Mouse (Mus musculus) B cell, adult (primary cell): ENCODE data around the gene Best2. TPM values are rescaled to one million over a fixed set of nuclear protein-coding genes. Genes with fewer than 3 reads are reported as not detected.

ENCODE experiments used
- total RNA-seq: library from RNA; stranded (reverse); gene quantifications from 4 replicates; pipeline ENCODE4 v1.2.4, GENCODE M21; 2023; ENCODE audit not compliant: inconsistent age

Best2 gene
- 0.32 TPM in 1 of 4 replicates, not detected in the others for total RNA-seq

DNA sequence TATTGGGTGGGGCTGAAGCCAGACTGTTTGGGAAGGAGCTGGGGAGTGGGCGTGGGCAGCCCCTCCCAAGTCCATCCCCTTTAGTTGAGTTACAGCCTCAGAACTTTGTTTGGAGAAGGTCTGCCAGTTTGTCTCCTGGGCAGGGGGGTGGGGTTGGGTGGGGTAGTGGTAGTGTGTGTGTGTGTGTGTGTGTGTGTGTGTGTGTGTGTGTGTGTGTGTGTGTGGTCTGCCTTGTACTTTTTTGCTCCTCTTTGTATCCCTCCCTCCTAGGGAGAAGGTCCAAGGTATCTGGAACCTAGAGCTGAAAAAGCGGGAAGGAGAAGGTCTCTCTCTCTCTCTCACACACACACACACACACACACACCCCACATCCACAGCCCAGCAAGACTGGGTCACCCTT lies at the start of gene Best2:
Gene Best2, minus strand, starts transcription at position 101 of the 400 bp plus-strand sequence.

DNA sequence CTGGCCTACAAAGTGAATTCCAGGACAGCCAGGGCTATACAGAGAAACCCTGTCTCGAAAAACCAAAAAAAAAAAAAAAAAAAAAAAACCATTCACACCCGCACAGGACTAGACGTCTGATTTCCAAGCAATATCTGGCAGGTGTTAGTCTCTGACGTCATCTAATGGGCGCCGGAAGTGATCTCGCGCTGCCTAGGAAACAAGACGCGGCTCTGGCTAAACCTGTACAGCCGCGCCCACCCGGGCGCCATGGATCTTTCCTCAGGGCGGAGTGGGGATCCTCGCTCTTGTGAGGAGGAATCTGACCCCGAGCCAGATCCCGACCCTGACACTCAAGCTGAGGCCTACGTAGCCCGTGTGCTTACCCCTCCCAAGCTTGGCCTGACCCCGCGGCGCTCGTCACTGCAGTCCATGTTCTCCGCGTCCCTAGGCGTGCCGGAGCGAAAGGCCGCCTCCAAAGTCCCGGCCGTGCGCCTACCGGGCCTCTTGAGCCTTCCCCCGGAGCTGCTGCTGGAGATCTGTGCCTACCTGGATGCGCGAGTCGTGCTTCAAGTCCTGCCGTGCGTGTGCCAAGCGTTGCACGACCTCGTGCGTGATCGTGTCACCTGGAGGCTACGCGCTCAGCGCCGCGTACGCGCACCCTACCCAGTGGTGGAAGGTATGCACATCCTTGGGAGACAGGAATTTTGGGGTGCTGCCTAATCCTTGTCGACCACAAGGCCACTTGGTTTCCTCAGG lies 45.7 kb upstream of the Best2 start, which contains the start of gene Fbxw9:
Gene Fbxw9, plus strand, starts transcription at position 177 of the 738 bp plus-strand sequence.

DNA sequence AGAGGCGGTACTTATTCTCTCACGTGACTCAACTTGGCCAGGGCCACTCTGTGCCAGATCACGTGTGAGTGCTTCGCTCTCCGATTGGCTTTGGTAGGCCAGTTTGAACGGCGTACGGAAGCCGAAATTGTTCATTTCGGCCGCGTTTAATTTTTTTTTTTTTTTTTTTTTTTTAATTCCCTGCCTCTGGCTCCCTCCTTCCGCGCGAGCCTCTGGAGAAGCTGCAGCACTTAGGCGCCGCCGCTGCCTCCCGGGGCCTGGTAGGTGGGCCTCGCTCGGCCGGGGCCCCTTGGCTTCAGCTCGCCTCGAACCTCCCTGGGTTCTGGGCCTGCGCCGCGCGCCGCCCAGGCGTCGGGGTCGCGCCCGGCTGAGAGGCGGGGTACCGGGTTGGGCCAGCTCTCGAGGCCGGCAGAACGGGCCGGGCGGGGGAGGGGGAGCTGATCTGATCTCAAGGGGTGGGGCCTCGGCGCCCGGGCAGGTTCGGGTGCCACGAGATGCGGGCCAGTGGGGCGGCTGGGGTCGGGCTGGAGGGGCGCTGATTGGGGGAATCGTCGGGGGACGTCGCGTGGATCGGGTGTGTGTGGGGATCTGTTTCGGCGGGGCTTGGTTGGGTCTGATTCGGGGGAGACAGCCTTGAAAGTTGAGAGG lies 22.5 kb upstream of the Best2 start, which contains the start of gene Tnpo2:
Gene Tnpo2, plus strand, starts transcription at position 198 of the 648 bp plus-strand sequence.

DNA sequence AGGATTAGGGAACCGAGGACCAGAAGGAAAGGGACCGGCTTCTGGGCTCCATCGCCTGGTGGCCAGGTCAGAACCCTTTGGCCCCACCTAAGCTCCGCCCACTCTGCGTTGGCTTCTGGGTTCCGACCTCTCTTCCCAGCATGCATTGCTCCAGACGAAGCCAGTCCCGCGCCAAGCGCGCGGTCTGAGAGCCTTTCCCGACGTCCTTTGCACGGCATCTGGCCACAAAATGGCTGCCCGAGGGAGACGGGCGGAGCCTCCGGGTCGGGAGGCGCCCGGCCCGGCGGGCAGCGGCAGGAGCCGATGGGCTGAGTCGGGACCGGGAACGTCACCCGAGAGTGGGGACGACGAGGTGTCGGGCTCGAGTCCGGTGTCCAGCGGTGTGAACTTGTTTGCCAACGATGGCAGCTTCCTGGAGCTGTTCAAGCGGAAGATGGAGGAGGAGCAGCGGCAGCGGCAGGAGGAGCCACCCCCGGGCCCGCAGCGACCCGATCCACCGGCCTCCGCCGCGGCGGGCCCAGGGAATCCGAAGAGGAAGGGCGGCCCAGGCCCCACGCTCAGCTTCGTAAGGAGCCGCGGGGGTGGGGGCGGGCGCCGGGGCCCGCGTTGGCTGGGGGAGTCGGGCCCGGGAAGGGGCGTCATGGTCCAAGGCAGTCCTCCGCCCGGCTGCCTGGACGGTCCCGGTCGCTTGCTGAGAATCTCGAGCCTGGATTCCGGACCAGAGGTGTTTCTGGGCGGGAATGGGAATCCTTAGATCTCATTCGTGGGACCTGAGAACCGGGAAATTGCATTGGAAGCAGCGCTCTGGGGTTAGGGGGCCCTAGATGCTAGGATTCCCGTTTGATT lies 12.6 kb upstream of the Best2 start, which contains the start of gene Trir:
Gene Trir, plus strand, starts transcription at position 154 of the 846 bp plus-strand sequence.

DNA sequence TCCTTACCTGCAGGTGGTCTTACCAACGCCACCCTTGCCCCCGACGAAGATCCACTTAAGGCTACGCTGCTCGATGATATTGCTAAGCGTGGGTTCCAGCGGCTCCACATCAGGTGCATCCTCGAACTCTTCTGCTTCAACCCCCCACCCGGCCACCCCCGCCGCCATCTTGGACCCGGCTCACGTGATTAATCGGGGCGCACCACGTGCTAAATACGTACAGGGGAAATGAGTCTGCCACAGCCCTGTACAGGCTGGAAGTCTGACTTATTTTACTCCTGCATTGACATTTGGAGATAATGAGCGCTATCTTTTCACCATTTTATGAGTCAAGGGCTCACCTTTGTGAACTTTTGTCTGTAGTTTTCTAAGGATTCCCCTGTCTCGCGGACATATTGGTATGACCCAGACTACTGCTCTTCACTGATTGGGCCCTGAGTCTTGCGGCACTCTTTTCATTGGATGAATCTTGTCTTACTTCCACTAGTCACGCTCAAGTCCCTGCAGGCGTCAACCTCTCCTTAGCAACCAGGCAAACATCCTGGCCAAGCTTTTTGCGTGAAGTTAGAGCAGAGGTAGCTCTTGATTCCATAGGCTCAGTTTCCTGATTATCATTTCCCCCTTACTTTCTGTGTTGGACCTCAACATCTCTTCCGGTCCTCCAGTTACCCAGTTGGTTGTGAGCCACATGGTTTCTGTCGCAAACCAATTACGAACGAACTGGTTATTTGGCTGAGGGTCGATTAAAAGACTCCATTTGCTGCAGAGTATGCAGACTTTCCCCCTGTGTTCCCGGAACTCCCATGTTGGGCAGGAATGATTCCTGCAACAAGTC lies 11.0 kb upstream of the Best2 start, which contains the start of gene Asna1:
Gene Asna1, minus strand, starts transcription at position 184 of the 835 bp plus-strand sequence.

DNA sequence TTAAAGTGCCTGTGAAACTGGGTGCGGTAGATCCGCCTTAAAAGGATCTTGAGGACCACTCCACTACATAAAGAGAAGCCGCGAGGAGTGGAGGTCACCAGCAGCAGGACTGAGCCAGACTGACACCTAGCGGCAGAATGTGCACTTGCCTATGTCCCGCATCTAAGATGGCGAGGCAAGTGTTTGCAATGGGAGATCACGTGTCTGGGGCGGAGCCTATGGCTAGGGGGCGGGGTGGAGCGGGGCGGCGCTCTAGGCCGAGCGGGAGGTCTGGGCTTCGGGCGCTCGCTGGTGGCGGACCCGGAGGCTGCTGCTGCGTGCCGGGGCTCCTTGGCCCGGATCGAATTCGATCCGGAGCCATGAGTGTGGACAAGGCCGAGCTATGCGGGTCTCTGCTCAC lies 24.0 kb downstream of the Best2 start, which contains the start of gene Hook2:
Gene Hook2, plus strand, starts transcription at position 255 of the 400 bp plus-strand sequence.

DNA sequence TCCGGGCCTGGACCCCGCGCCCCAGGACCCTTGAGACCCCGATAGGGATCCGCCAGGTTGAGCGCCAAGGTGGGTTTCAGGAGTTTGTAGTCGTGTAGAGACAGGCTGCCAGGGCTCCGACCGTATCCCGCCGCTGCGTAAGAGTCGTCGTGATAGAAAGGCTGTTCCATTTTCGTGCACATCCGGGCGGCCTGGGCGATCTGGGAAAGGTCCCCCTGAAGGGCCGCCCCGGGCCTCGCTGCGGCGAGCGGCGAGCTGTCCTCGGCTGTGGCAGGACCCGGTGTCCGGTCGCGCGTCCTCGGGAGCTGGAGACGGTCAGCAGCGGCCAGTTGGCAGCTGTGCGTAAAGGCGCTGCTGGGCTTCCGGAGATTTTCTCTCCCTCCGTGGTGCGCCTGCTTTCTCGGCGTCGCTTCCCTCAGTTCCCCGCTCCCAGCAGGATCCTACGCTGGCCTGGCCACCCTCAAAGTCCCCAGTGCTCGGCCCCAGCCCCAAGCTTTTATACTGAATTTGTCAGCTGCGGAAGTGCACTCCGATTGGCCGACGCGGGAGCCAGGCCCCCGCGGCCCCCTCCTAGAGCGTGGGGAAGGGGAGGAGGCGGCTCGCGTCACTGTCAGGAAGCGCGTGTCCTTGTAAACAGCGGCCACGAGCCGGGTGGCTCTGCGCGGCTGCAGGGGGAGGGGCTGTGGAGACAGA lies 35.9 kb downstream of the Best2 start, which contains the start of gene Junb:
Gene Junb, minus strand, starts transcription at position 471 of the 693 bp plus-strand sequence.

DNA sequence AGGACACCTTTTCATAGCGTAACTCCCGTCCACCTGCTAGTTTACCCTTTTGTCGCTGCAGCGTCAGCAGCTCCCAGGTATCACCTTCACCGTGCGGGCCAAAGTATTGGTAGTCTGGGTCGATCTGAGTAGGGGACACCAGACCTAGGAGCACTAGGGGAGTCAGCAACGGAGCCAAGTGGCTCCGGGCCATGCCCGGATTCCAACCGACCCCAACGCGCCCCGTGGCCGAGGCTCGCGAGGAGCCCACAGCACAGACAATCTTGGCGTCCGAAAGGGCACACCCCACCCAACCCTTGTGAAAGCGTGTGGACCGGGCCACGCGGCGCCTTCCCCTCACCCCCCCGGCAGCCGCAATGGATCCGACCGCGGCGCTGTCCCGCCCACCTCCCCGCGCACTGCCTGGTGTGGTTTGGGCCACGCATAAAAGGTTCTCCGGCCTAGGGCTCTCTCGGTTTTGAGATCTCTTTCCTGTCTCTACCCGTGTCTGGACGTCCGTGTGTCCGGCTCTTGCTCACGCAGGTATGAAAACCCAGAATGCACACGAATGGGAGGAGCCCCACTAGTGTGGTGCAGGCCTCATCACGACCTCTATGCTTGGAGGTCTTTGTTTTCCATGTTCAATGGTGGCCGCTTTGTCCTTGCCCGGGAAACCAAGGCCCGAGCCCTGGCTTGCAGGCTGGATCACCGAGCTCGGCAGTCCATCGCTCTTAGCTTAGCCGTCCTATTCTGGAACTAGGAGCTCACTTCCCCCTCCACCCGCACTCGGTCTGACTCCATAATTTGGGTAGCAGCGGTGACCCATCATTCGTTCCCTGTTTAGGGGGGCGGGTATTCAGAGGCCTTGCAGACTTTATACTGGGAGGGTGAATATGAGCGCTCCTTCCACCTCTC lies 44.8 kb downstream of the Best2 start, which contains the start of the genes Gm49661, Prdx2 and Rnaseh2a:
Gene Gm49661, minus strand, starts transcription at position 193 of the 894 bp plus-strand sequence.
Gene Prdx2, plus strand, starts transcription at position 347 of the 894 bp plus-strand sequence.
Gene Rnaseh2a, minus strand, starts transcription at position 527 of the 894 bp plus-strand sequence.

Other genes with a start within 250 kb of the Best2 start
- gene Nfix, start 214.2 kb downstream of the Best2 start, total RNA-seq: 1.4 to 4.3 TPM (median 2.8 TPM) in 4 replicates
- 2.2 to 3.3 TPM (median 2.8 TPM) in 4 replicates for gene Dand5, start 191.7 kb downstream of the Best2 start, total RNA-seq
- gene Gadd45gip1, start 183.0 kb downstream of the Best2 start, total RNA-seq: 11.4 to 12.8 TPM (median 11.7 TPM) in 4 replicates
- 48.0 to 63.3 TPM (median 61.5 TPM) in 4 replicates for gene Rad23a, start 173.9 kb downstream of the Best2 start, total RNA-seq
- 564 to 720 TPM (median 619 TPM) in 4 replicates for gene Calr, start 167.6 kb downstream of the Best2 start, total RNA-seq
- 66.8 to 70.5 TPM (median 68.5 TPM) in 4 replicates for gene Farsa, start 157.5 kb downstream of the Best2 start, total RNA-seq
- 6.1 to 11.9 TPM (median 9.0 TPM) in 4 replicates for gene Syce2, start 142.4 kb downstream of the Best2 start, total RNA-seq
- 18.7 to 34.4 TPM (median 31.5 TPM) in 4 replicates for gene Gcdh, start 120.6 kb downstream of the Best2 start, total RNA-seq
- 0.32 to 0.45 TPM in 2 of 4 replicates, not detected in the others for gene Klf1, start 112.6 kb downstream of the Best2 start, total RNA-seq
- 67.4 to 74.5 TPM (median 72.7 TPM) in 4 replicates for gene Dnase2a, start 106.0 kb downstream of the Best2 start, total RNA-seq
- 0.16 to 0.57 TPM (median 0.23 TPM) in 4 replicates for gene Mast1, start 77.2 kb downstream of the Best2 start, total RNA-seq
- not detected in 4 replicates for gene Rtbdn, start 67.5 kb downstream of the Best2 start, total RNA-seq
- gene Gm49661, start 45.1 kb downstream of the Best2 start, total RNA-seq: 2.0 TPM in 1 of 4 replicates, not detected in the others
- 57.4 to 60.7 TPM (median 59.6 TPM) in 4 replicates for gene Prdx2, start 44.9 kb downstream of the Best2 start, total RNA-seq
- 30.0 to 35.5 TPM (median 33.5 TPM) in 4 replicates for gene Rnaseh2a, start 44.8 kb downstream of the Best2 start, total RNA-seq
- 1,539 to 1,702 TPM (median 1,628 TPM) in 4 replicates for gene Junb, start 35.8 kb downstream of the Best2 start, total RNA-seq
- 5.9 to 8.3 TPM (median 6.6 TPM) in 4 replicates for gene Hook2, start 23.9 kb downstream of the Best2 start, total RNA-seq
- gene Asna1, start 10.8 kb upstream of the Best2 start, total RNA-seq: 87.6 to 96.1 TPM (median 94.0 TPM) in 4 replicates
- gene Trir, start 12.3 kb upstream of the Best2 start, total RNA-seq: 205 to 226 TPM (median 223 TPM) in 4 replicates
- 38.8 to 49.7 TPM (median 45.7 TPM) in 4 replicates for gene Tnpo2, start 22.4 kb upstream of the Best2 start, total RNA-seq
- 14.4 to 17.5 TPM (median 15.4 TPM) in 4 replicates for gene Fbxw9, start 45.5 kb upstream of the Best2 start, total RNA-seq
- gene Gm5741, start 53.5 kb upstream of the Best2 start, total RNA-seq: 3.0 TPM in 1 of 4 replicates, not detected in the others
- 105 to 138 TPM (median 115 TPM) in 4 replicates for gene Dhps, start 57.2 kb upstream of the Best2 start, total RNA-seq
- 49.2 to 55.9 TPM (median 50.9 TPM) in 4 replicates for gene Wdr83os, start 66.2 kb upstream of the Best2 start, total RNA-seq
- gene Wdr83, start 66.8 kb upstream of the Best2 start, total RNA-seq: 12.5 to 15.1 TPM (median 13.1 TPM) in 4 replicates
- 156 to 176 TPM (median 163 TPM) in 4 replicates for gene Man2b1, start 68.7 kb upstream of the Best2 start, total RNA-seq
- gene Zfp791, start 108.6 kb upstream of the Best2 start, total RNA-seq: 0.16 TPM in 1 of 4 replicates, not detected in the others
- not detected in 4 replicates for gene Cks1brt, start 137.4 kb upstream of the Best2 start, total RNA-seq
- not detected in 4 replicates for gene Olfr371, start 211.5 kb upstream of the Best2 start, total RNA-seq